Mouse (Mus musculus) central nervous system, embryonic 11.5 days (tissue): ENCODE data around the gene Acsbg2. TPM values are rescaled to one million over a fixed set of nuclear protein-coding genes. Genes with fewer than 3 reads are reported as not detected.

Source experiments
- polyA plus RNA-seq: library from polyadenylated mRNA; depleted of rRNA; stranded (reverse); fragments of >200 nt; gene quantifications from 2 replicates; pipeline ENCODE4 v1.2.3, GENCODE M21; 2012; rRNA removed

The Acsbg2 gene
- polyA plus RNA-seq = not detected in 2 replicates

DNA sequence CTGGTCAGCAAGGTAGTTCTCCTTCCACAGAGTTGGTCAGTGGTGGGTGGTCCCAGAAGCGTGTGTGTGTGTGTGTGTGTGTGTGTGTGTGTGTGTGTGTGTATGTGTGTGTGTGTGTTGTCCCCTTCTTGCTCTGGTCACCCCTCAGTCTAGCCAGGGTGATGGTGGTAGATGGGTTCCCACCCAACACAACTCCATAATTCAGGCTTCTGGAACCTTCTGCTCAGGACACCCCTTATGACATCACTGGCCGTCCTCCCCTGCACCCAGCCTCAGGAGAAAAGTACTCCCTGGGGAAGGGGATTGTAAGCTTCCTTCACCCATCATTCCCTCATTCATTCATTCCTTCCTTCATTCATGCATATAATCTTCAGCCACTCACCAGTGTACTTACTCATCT, at the start of gene Acsbg2:
Gene Acsbg2, minus strand, starts transcription at position 211 of the 400 bp plus-strand sequence.

DNA sequence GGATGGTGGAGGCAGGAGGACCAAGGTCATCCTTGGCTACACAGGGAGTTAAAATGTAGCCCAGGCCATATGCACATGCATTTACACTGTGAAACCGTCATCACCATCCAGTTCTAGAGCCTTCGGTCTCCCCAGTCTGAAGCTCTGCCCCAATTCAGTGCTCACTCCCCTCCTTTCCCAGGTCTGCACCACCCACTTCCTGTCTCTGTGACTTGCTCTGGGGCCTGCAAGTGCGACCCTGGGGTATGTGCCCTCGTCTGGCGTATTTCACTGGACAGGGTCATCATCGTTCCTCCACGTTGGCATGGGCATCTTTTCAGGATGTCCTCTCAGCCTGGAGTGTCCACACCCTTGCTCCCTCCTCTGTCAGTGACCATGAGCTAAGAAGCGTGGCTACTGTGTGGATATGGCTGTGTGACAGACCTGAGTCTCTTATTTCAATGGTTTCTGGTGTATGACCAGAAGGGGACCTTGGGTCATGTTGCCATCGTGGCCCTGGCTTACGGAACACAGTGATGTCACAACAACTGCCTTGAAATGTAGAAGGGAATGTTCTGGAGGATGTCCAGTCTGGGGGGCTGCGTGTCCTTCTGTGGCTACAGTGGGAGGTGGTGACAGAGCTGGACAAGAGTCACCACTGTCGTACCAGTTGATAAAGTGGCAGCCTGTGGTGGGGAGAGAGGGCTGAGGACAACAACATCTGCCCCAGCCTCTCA, 847 bp upstream of the Acsbg2 start, which contains the start of gene 1700061G19Rik:
Gene 1700061G19Rik, plus strand, starts transcription at position 542 of the 716 bp plus-strand sequence.

DNA sequence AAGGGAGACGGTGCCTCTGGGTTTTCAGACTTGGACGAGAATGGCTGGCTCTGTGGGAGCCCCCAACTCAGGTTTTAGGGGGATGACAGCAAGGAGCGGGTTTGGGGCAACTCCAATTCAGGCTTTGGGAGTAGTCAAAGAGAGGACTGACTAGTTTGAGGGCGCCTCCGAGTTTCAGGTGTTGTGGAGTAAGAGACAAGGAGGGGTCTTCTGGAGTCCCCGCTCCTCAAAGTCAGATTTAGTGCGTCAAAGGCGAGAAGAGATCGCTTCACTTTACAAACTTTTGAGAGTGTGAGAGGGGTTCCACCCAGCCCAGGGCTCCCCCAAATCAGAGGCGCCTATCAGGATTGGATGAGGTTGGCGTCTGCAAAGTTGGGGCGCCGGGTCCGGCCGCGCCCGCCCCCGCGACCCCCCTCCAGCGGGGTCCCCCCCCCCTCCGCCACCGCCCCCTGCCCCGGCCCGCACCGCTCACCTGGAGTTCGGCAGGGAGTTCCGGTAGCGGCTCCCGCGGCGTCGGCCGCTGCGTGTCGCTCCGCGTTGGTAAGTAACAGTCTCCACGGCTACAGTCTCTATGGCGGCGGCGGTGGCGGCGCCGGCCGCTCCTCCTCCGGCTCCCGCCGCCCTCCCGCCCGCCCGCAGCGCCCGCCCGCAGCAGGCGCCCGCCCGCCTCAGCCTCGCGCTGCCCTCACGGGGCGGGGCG, 43.7 kb downstream of the Acsbg2 start, which contains the start of gene Rfx2:
Gene Rfx2, minus strand, starts transcription at position 603 of the 700 bp plus-strand sequence.

Other genes with a start within 250 kb of the Acsbg2 start
- 75.5 and 88.4 TPM in 2 replicates for gene Lonp1, start 247.6 kb downstream of the Acsbg2 start, polyA plus RNA-seq
- 0.98 and 1.3 TPM in 2 replicates for gene Catsperd, start 246.3 kb downstream of the Acsbg2 start, polyA plus RNA-seq
- 132 and 154 TPM in 2 replicates for gene Ranbp3, start 201.2 kb downstream of the Acsbg2 start, polyA plus RNA-seq
- gene Ndufa11, start 156.7 kb downstream of the Acsbg2 start, polyA plus RNA-seq = 147 and 215 TPM in 2 replicates
- 11.3 and 14.1 TPM in 2 replicates for gene Vmac, start 156.4 kb downstream of the Acsbg2 start, polyA plus RNA-seq
- gene Nrtn, start 116.9 kb downstream of the Acsbg2 start, polyA plus RNA-seq = 6.7 and 11.9 TPM in 2 replicates
- gene Dus3l, start 109.7 kb downstream of the Acsbg2 start, polyA plus RNA-seq = 71.6 and 85.6 TPM in 2 replicates
- gene Prr22, start 104.2 kb downstream of the Acsbg2 start, polyA plus RNA-seq = 3.1 and 3.6 TPM in 2 replicates
- gene Rfx2, start 43.4 kb downstream of the Acsbg2 start, polyA plus RNA-seq = 7.5 and 8.4 TPM in 2 replicates
- gene 1700061G19Rik, start 1.0 kb upstream of the Acsbg2 start, polyA plus RNA-seq = 0.04 TPM in 1 of 2 replicates, not detected in the other
- 95.9 and 103 TPM in 2 replicates for gene Mllt1, start 61.0 kb upstream of the Acsbg2 start, polyA plus RNA-seq
- gene Acer1, start 107.7 kb upstream of the Acsbg2 start, polyA plus RNA-seq = not detected in 2 replicates
- gene Clpp, start 115.9 kb upstream of the Acsbg2 start, polyA plus RNA-seq = 96.5 and 130 TPM in 2 replicates
- 22.3 and 23.3 TPM in 2 replicates for gene Alkbh7, start 122.9 kb upstream of the Acsbg2 start, polyA plus RNA-seq
- gene Pspn, start 125.6 kb upstream of the Acsbg2 start, polyA plus RNA-seq = 0.17 TPM in 1 of 2 replicates, not detected in the other
- gene Gtf2f1, start 136.8 kb upstream of the Acsbg2 start, polyA plus RNA-seq = 82.8 and 142 TPM in 2 replicates
- gene Gm17949, start 137.0 kb upstream of the Acsbg2 start, polyA plus RNA-seq = 0.05 and 0.08 TPM in 2 replicates
- gene Khsrp, start 157.1 kb upstream of the Acsbg2 start, polyA plus RNA-seq = 132 and 136 TPM in 2 replicates
- not detected in 2 replicates for gene Slc25a41, start 167.2 kb upstream of the Acsbg2 start, polyA plus RNA-seq
- 0.85 and 1.8 TPM in 2 replicates for gene Crb3, start 184.7 kb upstream of the Acsbg2 start, polyA plus RNA-seq
- gene Slc25a23, start 185.4 kb upstream of the Acsbg2 start, polyA plus RNA-seq = 28.0 and 35.7 TPM in 2 replicates
- gene Dennd1c, start 204.1 kb upstream of the Acsbg2 start, polyA plus RNA-seq = 3.9 and 5.1 TPM in 2 replicates
- gene Tubb4a, start 213.3 kb upstream of the Acsbg2 start, polyA plus RNA-seq = 70.7 and 72.5 TPM in 2 replicates
- 6.2 and 6.5 TPM in 2 replicates for gene Tnfsf9, start 230.9 kb upstream of the Acsbg2 start, polyA plus RNA-seq